Mouse (Mus musculus): ENCODE results near the gene Trim3. TPM values are rescaled to one million over a fixed set of nuclear protein-coding genes. Genes with fewer than 3 reads are reported as not detected.

Trim3 gene
- polyA plus RNA-seq, 1 experiment from 2014 or later = 74.5 TPM

DNA sequence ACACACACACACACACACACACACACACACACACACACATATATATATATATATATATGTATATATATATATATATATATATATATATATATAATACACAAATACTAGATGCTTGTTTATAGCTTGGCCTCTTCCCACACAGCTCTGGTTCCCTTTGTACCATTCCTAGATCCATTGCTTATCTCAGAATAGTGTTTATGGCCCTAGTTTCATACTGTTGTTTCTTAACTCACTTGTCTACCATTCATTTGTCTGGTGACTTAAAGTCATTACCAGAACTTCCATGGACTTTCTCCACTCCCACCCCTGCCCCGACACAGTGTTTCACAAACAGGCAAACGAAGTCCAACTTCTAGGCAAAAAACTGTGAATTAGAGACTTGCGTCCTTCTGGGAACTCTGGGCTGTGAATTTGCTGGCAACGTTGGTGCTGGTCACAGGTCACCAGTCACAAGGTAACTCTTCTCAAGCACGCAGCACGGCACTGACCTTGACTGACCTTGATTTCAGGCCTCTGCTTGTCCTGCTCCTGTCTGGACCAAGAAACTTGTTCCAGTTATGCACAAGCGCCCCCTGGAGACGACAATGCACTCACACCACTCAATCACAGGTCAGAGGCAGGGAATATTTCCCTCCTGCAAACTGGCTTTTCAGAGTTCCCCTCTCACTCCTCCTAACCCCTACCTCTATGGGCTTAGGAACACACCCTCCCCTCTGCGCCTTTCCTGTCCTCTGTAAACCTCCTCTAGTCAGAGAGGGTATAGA lies 30.3 kb downstream of the Trim3 start:
- peak; percentile 75; the same call in 1 of the 2 replicates for ATAC-seq (ENCODE audit: low FRiP score, low read depth)
- 40% methylated on average over 9 of the region's 9 CpGs for WGBS
- no peak overlapping the region for H3K9ac ChIP-seq
- H3K27ac ChIP-seq = no peak overlapping the region
- no peaks in the 10 kb centered on the region for H3K27me3 ChIP-seq (replicated peaks)
- no peaks in the 10 kb centered on the region for H3K36me3 ChIP-seq
- no peak overlapping the region for H3K4me2 ChIP-seq (replicated peaks)
- H3K4me1 ChIP-seq = no peaks in the 10 kb centered on the region
- H3K4me3 ChIP-seq = no peak overlapping the region
- 0 out of 2 replicates have a peak, but pooled peaks cover 4% of the 10 kb centered on the region for H3K9me3 ChIP-seq

DNA sequence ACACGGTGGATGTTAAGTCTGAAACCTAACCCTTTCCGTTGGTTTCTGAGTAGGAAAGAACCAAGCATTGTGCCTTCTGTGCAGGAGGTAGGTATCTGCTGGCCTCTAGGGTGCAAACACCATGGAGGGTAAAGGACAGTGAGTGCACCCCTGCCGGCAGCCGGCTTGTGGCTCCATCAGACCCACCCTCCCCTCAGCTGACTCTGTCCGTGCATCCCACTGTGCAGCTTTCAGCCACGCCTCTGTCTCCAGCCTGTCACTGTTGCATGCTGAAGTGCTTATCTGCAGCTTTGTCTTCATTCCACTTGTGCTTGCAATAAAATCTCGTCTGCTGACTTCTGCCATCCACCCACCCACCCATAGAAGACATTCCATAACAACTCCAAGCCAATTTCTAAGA lies 43.3 kb downstream of the Trim3 start:
- Histone ChIP-seq H3K4me3 (no peak overlapping the region), H3K9ac (no peak overlapping the region), H3K4me1 (no peaks in the 10 kb centered on the region), H3K36me3 (no peaks in the 10 kb centered on the region), H3K27ac (no peak overlapping the region), H3K4me2 (replicated peaks) (no peak overlapping the region), H3K9me3 (no peaks in the 10 kb centered on the region), H3K27me3 (replicated peaks) (no peaks in the 10 kb centered on the region)
- no peak for ATAC-seq (ENCODE audit: low FRiP score, low read depth)
- 33% methylated on average over 7 of the region's 7 CpGs for WGBS

DNA sequence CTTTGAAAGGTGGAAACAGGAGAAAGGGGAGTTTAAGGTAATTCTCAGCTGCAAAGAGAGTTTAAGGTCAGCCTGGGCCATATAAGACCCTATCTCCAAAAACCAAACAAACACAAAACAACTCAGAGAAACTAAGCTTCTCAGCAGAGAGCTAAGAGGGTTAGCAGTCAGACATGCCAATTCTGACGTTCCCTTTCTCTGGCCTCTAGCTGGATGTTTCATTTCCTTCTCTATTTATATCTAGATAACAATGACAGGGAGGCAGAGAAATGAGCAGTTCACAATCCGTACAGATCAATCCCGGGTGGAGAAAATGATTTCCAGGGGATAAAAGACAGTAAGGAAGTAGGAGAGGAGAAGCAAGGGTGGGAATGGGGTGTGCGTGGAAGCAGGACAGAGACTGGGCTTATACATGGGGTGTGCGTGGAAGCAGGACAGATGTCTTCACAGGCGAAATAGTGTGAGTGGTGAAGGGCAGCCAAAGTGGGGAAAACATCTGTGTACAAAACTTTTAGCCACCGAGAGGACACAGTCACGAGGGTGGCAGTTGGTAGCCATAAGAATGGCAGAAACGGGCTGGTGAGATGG lies 45.0 kb downstream of the Trim3 start:
- Histone ChIP-seq H3K27me3 (replicated peaks) (no peaks in the 10 kb centered on the region), H3K36me3 (no peaks in the 10 kb centered on the region), H3K4me1 (no peaks in the 10 kb centered on the region), H3K27ac (no peak overlapping the region), H3K4me2 (replicated peaks) (no peak overlapping the region), H3K4me3 (no peak overlapping the region), H3K9ac (no peak overlapping the region), H3K9me3 (no peaks in the 10 kb centered on the region)
- no peak for ATAC-seq (ENCODE audit: low FRiP score, low read depth)
- 80% methylated on average over 9 of the region's 9 CpGs for WGBS

DNA sequence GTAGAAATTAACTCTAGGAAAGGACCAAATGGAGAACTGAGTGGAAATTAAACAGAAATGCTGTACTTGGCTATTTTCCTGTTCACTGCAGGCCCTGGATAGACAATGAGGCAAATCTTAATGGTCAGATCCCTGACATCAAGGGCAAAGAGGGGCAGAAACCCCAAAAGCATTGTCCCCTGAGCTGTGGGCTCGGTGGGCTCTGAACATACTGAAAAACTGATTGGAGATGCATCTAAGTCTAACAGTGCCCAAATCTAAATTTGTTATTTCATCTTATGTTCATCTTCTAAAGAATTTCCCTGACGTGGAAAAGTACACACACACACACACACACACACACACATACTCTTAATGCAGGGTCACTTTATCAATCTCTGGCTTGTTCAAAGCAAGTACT lies 51.4 kb downstream of the Trim3 start:
- no peak for ATAC-seq (ENCODE audit: low FRiP score, low read depth)
- no peak overlapping the region for H3K27ac ChIP-seq
- no peaks in the 10 kb centered on the region for H3K9me3 ChIP-seq
- no peaks in the 10 kb centered on the region for H3K27me3 ChIP-seq (replicated peaks)
- H3K4me1 ChIP-seq = peaks cover 21% of the 10 kb centered on the region
- H3K9ac ChIP-seq = peak overlapping the region; percentile 85
- no peaks in the 10 kb centered on the region for H3K36me3 ChIP-seq
- WGBS = 71% methylated on average over 2 of the region's 2 CpGs
- H3K4me3 ChIP-seq = peak overlapping the region; percentile 85; the same call in 1 of the 2 replicates
- H3K4me2 ChIP-seq (replicated peaks) = peak overlapping the region; percentile 75

DNA sequence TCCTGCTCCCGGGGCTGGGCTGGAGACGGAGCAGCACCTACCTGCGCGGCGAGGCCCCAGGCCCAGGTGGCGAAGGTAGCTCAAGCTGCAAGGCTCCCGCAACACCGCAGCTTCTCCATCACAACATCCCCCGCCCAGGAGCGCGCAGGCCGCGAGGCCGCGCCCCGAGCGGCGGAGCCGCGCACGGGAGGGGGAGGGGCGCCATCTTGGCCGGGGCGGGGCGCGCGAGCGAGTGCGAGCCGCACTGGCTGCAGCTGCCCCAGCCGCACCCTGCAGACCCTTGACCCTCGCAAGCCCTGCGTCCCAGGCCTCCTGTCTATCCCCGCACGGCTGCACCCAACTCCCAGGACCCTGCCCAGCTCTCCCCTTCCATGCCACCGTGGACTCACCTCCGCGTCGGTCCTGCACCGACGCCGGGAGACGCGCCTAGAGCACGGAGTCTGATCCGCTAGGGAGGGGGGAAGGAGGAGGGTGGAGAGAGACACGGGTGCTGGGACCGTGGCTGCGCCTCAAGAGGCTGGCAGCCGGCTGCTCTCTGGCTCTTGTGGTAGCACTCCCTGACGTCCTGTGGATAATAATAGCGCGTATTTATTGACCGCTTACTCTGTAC lies 52.2 kb downstream of the Trim3 start, which contains the start of gene Apbb1:
Gene Apbb1 (minus strand): TSS at position 560 of the 610 bp plus-strand sequence.
- ATAC-seq (ENCODE audit: low FRiP score, low read depth) = peak; percentile 95
- H3K36me3 ChIP-seq = no peaks in the 10 kb centered on the region
- H3K27ac ChIP-seq = peak within 1 kb of the TSS; percentile 90
- H3K27me3 ChIP-seq (replicated peaks) = no peaks in the 10 kb centered on the region
- peak within 1 kb of the TSS; percentile 75 for H3K4me2 ChIP-seq (replicated peaks)
- under 1% methylated on average over 44 of the region's 54 CpGs for WGBS
- peak within 1 kb of the TSS; percentile 85 for H3K4me3 ChIP-seq
- peaks cover 21% of the 10 kb centered on the region for H3K4me1 ChIP-seq
- H3K9ac ChIP-seq = peak within 1 kb of the TSS; percentile 85
- no peaks in the 10 kb centered on the region for H3K9me3 ChIP-seq

DNA sequence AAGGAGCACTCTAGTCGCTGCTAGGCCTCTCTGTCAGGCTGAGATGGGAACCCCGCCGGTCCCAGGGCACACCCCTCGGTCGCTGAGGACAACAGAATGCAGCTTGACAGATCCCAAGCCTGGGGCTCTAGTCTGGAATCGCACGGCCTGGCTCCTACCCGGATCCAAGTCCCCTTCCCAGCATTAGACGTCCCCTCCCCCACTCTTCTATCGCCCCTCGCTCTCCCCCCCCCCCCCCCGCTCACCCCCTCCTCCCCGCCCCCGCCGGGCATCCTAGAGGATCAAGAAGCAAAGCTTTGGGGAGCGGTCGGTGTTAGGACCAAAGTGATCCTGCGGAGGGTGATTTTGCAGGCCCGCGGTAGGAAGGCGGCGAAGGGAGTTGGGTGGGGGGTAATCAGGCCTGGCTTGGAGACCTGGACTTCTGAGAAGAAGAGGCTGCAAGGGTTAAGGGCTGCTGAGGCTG lies 52.7 kb downstream of the Trim3 start:
- peak overlapping the region; percentile 85 for H3K4me3 ChIP-seq
- H3K36me3 ChIP-seq = no peaks in the 10 kb centered on the region
- H3K9ac ChIP-seq = peak overlapping the region; percentile 85
- H3K4me2 ChIP-seq (replicated peaks) = peak overlapping the region; percentile 75
- WGBS = 2% methylated on average over 15 of the region's 22 CpGs
- peak; percentile 70 for ATAC-seq (ENCODE audit: low FRiP score, low read depth)
- peaks cover 21% of the 10 kb centered on the region for H3K4me1 ChIP-seq
- H3K9me3 ChIP-seq = no peaks in the 10 kb centered on the region
- no peaks in the 10 kb centered on the region for H3K27me3 ChIP-seq (replicated peaks)
- peak overlapping the region; percentile 90 for H3K27ac ChIP-seq

DNA sequence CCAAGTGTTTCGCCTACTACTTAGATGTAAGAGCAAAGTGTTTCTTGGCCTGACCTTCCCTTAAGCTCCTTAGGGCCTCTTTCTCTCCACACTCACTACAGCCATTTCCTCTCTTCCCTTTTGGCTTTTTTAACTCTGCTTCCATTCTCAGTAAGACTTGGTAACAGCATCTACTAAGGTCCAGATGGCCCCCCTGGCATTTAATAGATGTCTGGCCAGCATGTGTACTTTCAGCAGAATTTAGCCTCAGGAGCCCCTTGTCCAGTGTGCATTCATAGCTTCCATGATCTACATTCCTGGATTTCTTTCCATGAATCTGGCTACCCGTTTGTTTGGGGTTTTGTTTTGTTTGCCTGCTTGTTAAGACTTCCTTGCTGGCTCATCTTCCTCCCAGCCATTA lies 54.9 kb downstream of the Trim3 start:
- no peak overlapping the region for H3K4me2 ChIP-seq (replicated peaks)
- no peak overlapping the region for H3K9ac ChIP-seq
- 75% methylated on average over 2 of the region's 2 CpGs for WGBS
- H3K27ac ChIP-seq = no peak overlapping the region
- H3K4me3 ChIP-seq = no peak overlapping the region
- peaks cover 8% of the 10 kb centered on the region for H3K36me3 ChIP-seq
- H3K4me1 ChIP-seq = peaks cover 26% of the 10 kb centered on the region
- ATAC-seq (ENCODE audit: low FRiP score, low read depth) = no peak
- H3K27me3 ChIP-seq (replicated peaks) = no peaks in the 10 kb centered on the region
- no peaks in the 10 kb centered on the region for H3K9me3 ChIP-seq

DNA sequence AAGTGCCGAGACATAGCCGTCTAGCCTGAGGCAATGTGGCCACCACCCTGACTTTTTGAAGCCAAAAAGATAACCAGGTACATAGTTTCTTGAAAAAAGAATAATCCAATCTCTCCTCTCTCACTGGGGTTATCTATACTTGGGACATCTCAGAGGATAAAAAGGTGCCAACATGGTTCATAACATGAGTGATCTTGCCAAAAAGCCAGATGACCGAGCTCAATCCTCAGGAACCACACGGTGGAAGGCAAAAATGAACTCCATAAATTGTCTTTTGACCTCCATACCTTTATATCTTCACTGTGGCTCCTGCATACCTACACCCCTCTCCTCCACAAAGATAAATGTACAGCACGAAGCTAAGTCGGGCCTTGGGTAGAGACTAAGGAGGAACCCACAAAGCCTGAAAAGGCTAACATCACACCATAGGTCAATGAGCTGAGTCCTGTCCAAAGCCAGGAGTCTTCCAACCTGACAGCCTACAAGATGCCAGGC lies 55.9 kb downstream of the Trim3 start:
- no peaks in the 10 kb centered on the region for H3K27me3 ChIP-seq (replicated peaks)
- H3K4me1 ChIP-seq = peaks cover 27% of the 10 kb centered on the region
- no peaks in the 10 kb centered on the region for H3K9me3 ChIP-seq
- H3K4me3 ChIP-seq = no peak overlapping the region
- no peak overlapping the region for H3K27ac ChIP-seq
- H3K9ac ChIP-seq = no peak overlapping the region
- ATAC-seq (ENCODE audit: low FRiP score, low read depth) = no peak
- WGBS = 94% methylated on average over 6 of the region's 6 CpGs
- no peak overlapping the region for H3K4me2 ChIP-seq (replicated peaks)
- H3K36me3 ChIP-seq = peaks cover 19% of the 10 kb centered on the region

DNA sequence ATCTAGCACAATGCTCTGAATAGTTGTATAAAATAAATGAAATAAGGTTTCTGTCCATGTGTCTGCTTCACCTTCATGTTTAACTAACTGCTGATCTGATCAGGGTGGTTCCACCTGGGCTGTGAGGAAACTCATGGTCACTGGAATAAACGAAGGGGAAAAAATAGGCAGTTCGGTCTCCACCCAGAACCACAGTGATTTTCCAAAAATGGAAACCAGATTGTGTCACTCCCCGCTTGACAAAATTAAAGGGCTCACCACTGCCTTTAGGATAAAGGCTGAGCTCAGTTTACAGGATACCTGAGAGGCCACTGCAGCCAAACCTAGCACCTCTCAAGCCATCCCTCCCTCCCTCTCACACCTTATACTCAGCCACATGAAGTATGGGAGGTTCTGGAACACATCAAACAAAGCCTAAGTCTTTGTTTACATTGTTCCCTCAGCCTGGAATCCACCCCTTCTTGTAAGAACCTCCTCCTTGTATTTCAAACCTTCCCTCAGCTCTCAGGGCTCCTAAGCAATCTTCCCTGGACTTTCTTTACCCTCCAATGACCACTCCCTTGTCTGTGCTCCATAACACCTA lies 57.1 kb downstream of the Trim3 start:
- H3K27me3 ChIP-seq (replicated peaks) = no peaks in the 10 kb centered on the region
- H3K27ac ChIP-seq = no peak overlapping the region
- WGBS = 88% methylated on average over 3 of the region's 3 CpGs
- peaks cover 24% of the 10 kb centered on the region for H3K36me3 ChIP-seq
- no peak for ATAC-seq (ENCODE audit: low FRiP score, low read depth)
- H3K4me1 ChIP-seq = peaks cover 21% of the 10 kb centered on the region
- no peak overlapping the region for H3K4me3 ChIP-seq
- no peak overlapping the region for H3K9ac ChIP-seq
- H3K4me2 ChIP-seq (replicated peaks) = no peak overlapping the region
- no peaks in the 10 kb centered on the region for H3K9me3 ChIP-seq

DNA sequence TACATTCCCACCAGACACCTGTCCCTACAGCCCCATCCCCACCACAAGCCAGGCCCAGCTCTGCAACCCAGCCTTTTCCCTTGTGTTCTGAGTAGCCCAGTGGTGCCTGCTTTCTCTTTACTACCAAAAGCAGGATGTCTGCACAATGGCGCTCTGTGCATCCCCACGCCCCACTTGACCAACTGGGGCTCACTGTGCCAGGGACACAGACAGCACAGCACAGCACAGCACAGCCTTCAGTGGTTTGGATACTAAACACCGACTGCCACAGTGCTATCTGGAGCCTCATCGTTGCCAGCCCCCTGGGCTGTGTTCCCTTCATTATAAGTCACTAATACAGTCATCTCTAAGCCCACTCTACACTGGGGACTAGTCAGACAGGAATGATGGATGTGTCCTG lies 58.8 kb downstream of the Trim3 start:
- Histone ChIP-seq H3K36me3 (peaks cover 24% of the 10 kb centered on the region), H3K9me3 (no peaks in the 10 kb centered on the region), H3K4me2 (replicated peaks) (no peak overlapping the region), H3K4me1 (peaks cover 25% of the 10 kb centered on the region), H3K9ac (no peak overlapping the region), H3K4me3 (no peak overlapping the region), H3K27ac (no peak overlapping the region), H3K27me3 (replicated peaks) (no peaks in the 10 kb centered on the region)
- WGBS = 89% methylated on average over 4 of the region's 4 CpGs
- ATAC-seq (ENCODE audit: low FRiP score, low read depth) = no peak

DNA sequence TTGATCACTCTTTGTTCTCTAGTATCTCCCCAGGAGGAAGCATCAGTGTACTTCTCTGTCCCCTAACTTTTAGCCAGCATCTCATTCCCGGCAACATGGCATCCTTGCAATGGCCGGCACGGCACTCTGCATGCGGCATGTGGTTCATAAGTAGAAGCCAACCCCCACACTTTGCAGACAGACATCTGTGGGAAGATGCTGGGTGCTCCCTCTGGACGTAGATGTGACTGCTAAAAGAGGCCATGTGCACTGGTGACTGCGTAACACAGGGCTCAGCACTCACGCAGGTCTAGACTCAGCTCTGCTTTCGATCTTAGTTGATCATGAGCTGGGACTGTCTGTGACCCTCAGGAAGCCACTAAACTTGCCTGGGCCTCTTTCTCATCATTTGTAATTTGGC lies 60.4 kb downstream of the Trim3 start:
- 96% methylated on average over 8 of the region's 8 CpGs for whole genome bisulfite sequencing
- no peak for ATAC-seq (ENCODE audit: low FRiP score, low read depth)

DNA sequence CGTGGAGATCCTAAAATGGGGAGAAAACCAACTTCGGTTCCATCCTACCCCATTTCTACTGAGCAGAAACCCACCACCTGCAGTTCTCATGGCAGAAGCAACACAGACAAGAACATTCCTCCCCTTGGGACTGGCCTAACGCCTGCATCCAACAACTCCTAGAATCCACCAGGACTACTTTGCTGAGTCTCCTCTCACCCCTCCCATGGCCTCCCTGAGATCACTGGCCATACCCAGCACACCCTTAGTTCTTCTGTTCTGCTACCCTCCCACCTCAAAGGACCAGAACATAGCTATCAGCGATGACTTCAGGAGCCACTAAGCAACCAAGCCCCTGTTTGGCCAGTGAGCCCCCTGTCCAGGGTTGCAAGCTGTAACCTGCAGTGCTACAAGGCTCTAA lies 62.6 kb downstream of the Trim3 start:
- Histone ChIP-seq H3K4me1 (peaks cover 34% of the 10 kb centered on the region), H3K4me3 (no peak overlapping the region), H3K27ac (no peak overlapping the region), H3K4me2 (replicated peaks) (peak overlapping the region; percentile 52; the same call in 1 of the 2 replicates), H3K9me3 (no peaks in the 10 kb centered on the region), H3K36me3 (peaks cover 46% of the 10 kb centered on the region), H3K27me3 (replicated peaks) (no peaks in the 10 kb centered on the region), H3K9ac (no peak overlapping the region)
- 84% methylated on average over 4 of the region's 4 CpGs for WGBS
- no peak for ATAC-seq (ENCODE audit: low FRiP score, low read depth)

More for the DNA sequence above, 60.4 kb downstream of the Trim3 start:
- Histone ChIP-seq H3K9ac (no peak overlapping the region), H3K4me2 (replicated peaks) (no peak overlapping the region), H3K27ac (no peak overlapping the region), H3K9me3 (no peaks in the 10 kb centered on the region), H3K4me3 (no peak overlapping the region), H3K36me3 (peaks cover 24% of the 10 kb centered on the region), H3K27me3 (replicated peaks) (no peaks in the 10 kb centered on the region), H3K4me1 (peaks cover 34% of the 10 kb centered on the region)

Data from neural tube, embryonic 12.5 days (tissue).